9 mouse cellular contexts compared by ENCODE assay signal in genomic region chr7:118443371-118443770, GRCm38 (mm10). TPM values are rescaled to one million over a fixed set of nuclear protein-coding genes. Genes with fewer than 3 reads are reported as not detected.
DNase-seq lines count a peak whose midpoint lies in the region; ATAC-seq and TF ChIP-seq lines count a peak whose summit lies in the region.
"Had no signal": no experiment of that assay in that cellular context is flagged by ENCODE, and none has a peak within 500 bp of the region (broad histone marks: within the 10 kb centered on the region; RNA-seq: fewer than 3 reads in every experiment).

No protein-coding gene starts in this region.

- TF ChIP-seq POLR2A in lung, adult 2 months (IDR thresholded peaks at IDR 0.05; ENCODE audit: borderline replicate concordance, extremely low read depth, low read depth, low read length), result no peak

- H3K27me3 ChIP-seq in heart, embryonic 12.5 days (replicated peaks), result peaks cover 61% of the 10 kb centered on the region
- H3K27me3 ChIP-seq in midbrain, embryonic 14.5 days (ENCODE audit: control insufficient read depth, insufficient read depth, low read length), result no peaks in the 10 kb centered on the region

- H3K4me1 ChIP-seq in heart, embryonic 12.5 days (replicated peaks), result peaks cover 16% of the 10 kb centered on the region
- peaks cover 12% of the 10 kb centered on the region for H3K4me1 ChIP-seq in midbrain, embryonic 14.5 days (ENCODE audit: control insufficient read depth, insufficient read depth, low read length)
- no peaks in the 10 kb centered on the region for H3K4me1 ChIP-seq in lung, adult 2 months (ENCODE audit: control insufficient read depth, insufficient read depth, low read length)

- intact Hi-C loops in heart, postnatal 14 days (cut with DNase I), result no loop called here
- intact Hi-C loops in heart, postnatal 25 days (cut with DNase I), result loop anchor here (10.0 kb wide), 1 partner anchor 241 kb away; no protein-coding TSS in a partner anchor

- ATAC-seq in heart, embryonic 12.5 days (ENCODE audit: insufficient number of reproducible peaks, low FRiP score), result no peak
- ATAC-seq in midbrain, embryonic 14.5 days (ENCODE audit: low FRiP score, low TSS enrichment), result no peak

- no peak overlapping the region for H3K27ac ChIP-seq in heart, embryonic 12.5 days (ENCODE audit: poor library complexity, severe bottlenecking)
- H3K27ac ChIP-seq in midbrain, embryonic 14.5 days (replicated peaks; ENCODE audit: low read depth, low read length), result no peak overlapping the region
- H3K27ac ChIP-seq: liver, embryonic 13.5 days had no signal

- no peak for TF ChIP-seq CTCF in lung, adult 2 months (IDR thresholded peaks at IDR 0.05; ENCODE audit: insufficient read depth, low read length)

- H3K4me3 ChIP-seq in heart, embryonic 12.5 days, result no peak overlapping the region
- H3K4me3 ChIP-seq in midbrain, embryonic 14.5 days (replicated peaks; ENCODE audit: low read depth, low read length), result no peak overlapping the region
- no peak overlapping the region for H3K4me3 ChIP-seq in lung, adult 2 months (replicated peaks; ENCODE audit: extremely low read depth, low read depth, low read length)
- H3K4me3 ChIP-seq: liver, embryonic 13.5 days had no signal

- no peak for DNase-seq in heart, postnatal 14 days
- peak; percentile 14 for DNase-seq in NIH3T3 (ENCODE audit: low read depth)
- peak; percentile 41 to 50 for DNase-seq in frontal cortex, postnatal 36 days (ENCODE audit: low spot score in 2 of 2)
- peak; percentile 24 for DNase-seq in midbrain, embryonic 14.5 days
- no peak for DNase-seq in lung, adult 2 months
- DNase-seq in adrenal gland, postnatal 25 days, result no peak
- no peak for DNase-seq in heart, postnatal 25 days (ENCODE audit: low spot score)
- DNase-seq: liver, embryonic 13.5 days had no signal

- no peaks in the 10 kb centered on the region for H3K9me3 ChIP-seq in heart, embryonic 12.5 days (replicated peaks)
- no peaks in the 10 kb centered on the region for H3K9me3 ChIP-seq in midbrain, embryonic 14.5 days (ENCODE audit: control insufficient read depth, low read length)
- H3K9me3 ChIP-seq: liver, embryonic 13.5 days had no signal

- H3K36me3 ChIP-seq in heart, embryonic 12.5 days, result no peaks in the 10 kb centered on the region
- H3K36me3 ChIP-seq in midbrain, embryonic 14.5 days (ENCODE audit: control insufficient read depth, insufficient read depth, low read length), result no peaks in the 10 kb centered on the region
- H3K36me3 ChIP-seq: liver, embryonic 13.5 days had no signal

- H3K4me2 ChIP-seq in heart, embryonic 12.5 days, result peak overlapping the region; percentile 29
- peak overlapping the region; percentile 25; the same call in 1 of the 2 replicates for H3K4me2 ChIP-seq in midbrain, embryonic 14.5 days (ENCODE audit: low read length)
- H3K4me2 ChIP-seq: liver, embryonic 13.5 days had no signal

- 5% methylated on average over 9 of the region's 9 CpGs for WGBS in heart, embryonic 12.5 days
- 2% methylated on average over 9 of the region's 9 CpGs for WGBS in midbrain, embryonic 14.5 days
- 8% methylated on average over 9 of the region's 9 CpGs for WGBS in lung, adult 2 months

- no peak overlapping the region for H3K9ac ChIP-seq in heart, embryonic 12.5 days
- no peak overlapping the region for H3K9ac ChIP-seq in midbrain, embryonic 14.5 days (replicated peaks; ENCODE audit: low read length)
- H3K9ac ChIP-seq: liver, embryonic 13.5 days had no signal

RNA-seq across cellular contexts. Expression of gene Syt17, which starts 4.7 kb away (rescaled TPM):
- polyA plus RNA-seq in heart, embryonic 12.5 days (2016; fragmentation: Nextera tagmentation; extraction: Ambion mirVana), result 1.2 and 1.4 TPM in 2 replicates
- total RNA-seq in heart, postnatal 14 days (2021), result 1 to 10 TPM; 2.1 to 2.9 TPM
- 12.4 and 13.1 TPM in 2 replicates for polyA plus RNA-seq in midbrain, embryonic 14.5 days (2014; fragmentation: Nextera tagmentation; extraction: Ambion mirVana)
- 5.0 and 6.8 TPM in 2 replicates for polyA plus RNA-seq in lung, adult 2 months (2012; rRNA removed)
- total RNA-seq in adrenal gland, postnatal 25 days (2021), result 5.6 and 9.7 TPM in 2 replicates
- total RNA-seq in heart, postnatal 25 days (2021), result 1 to 10 TPM; 1.3 to 1.7 TPM

RNA-seq across cellular contexts. Expression of gene Itpripl2, which starts 48.4 kb away (rescaled TPM):
- 3.7 and 4.1 TPM in 2 replicates for polyA plus RNA-seq in heart, embryonic 12.5 days (2016; fragmentation: Nextera tagmentation; extraction: Ambion mirVana)
- total RNA-seq in heart, postnatal 14 days (2021), result 10 to 100 TPM; 36.5 to 37.6 TPM
- 0.28 and 0.63 TPM in 2 replicates for polyA plus RNA-seq in midbrain, embryonic 14.5 days (2014; fragmentation: Nextera tagmentation; extraction: Ambion mirVana)
- polyA plus RNA-seq in lung, adult 2 months (2012; rRNA removed), result 60.9 and 84.2 TPM in 2 replicates
- 11.7 and 15.7 TPM in 2 replicates for total RNA-seq in adrenal gland, postnatal 25 days (2021)
- total RNA-seq in heart, postnatal 25 days (2021), result 10 to 100 TPM; 22.3 to 30.5 TPM

Comparison
In these comparisons a context has a peak if more than half of its experiments do, and no peak if none do; other contexts are left out.
1. DNase-seq: peak in NIH3T3 (single experiment), frontal cortex, postnatal 36 days (2 of 2) and midbrain, embryonic 14.5 days (single experiment); none in heart, postnatal 14 days (0 of 2), lung, adult 2 months (single experiment), adrenal gland, postnatal 25 days (single experiment) and heart, postnatal 25 days (single experiment).